Mouse (Mus musculus) embryonic facial prominence, embryonic 12.5 days (tissue): ENCODE results near the gene Scube1. TPM values are rescaled to one million over a fixed set of nuclear protein-coding genes. Genes with fewer than 3 reads are reported as not detected.

Source experiments
- ATAC-seq: fragments of 200-750 bp; cut with Nextera tagmentation; 2 replicates; pipeline ENCODE4 v1.8.0; 2017; ENCODE audit not compliant: insufficient number of reproducible peaks, insufficient read depth, low FRiP score, low TSS enrichment
- H3K27ac ChIP-seq: fragments of 300-500 bp; sonication (generic); 2 replicates; pipeline ENCODE4 v1.5.1; 2016; ENCODE audit warnings: mild to moderate bottlenecking
- H3K27me3 ChIP-seq: fragments of 300-500 bp; sonication (generic); 2 replicates; pipeline ENCODE4 v1.6.1; 2016; ENCODE audit warnings: mild to moderate bottlenecking, moderate library complexity
- H3K36me3 ChIP-seq: fragments of 300-500 bp; sonication (generic); 2 replicates; pipeline ENCODE4 v1.6.1; 2016; ENCODE audit warnings: mild to moderate bottlenecking
- H3K4me1 ChIP-seq: fragments of 300-500 bp; sonication (generic); 2 replicates; pipeline ENCODE4 v1.6.1; 2016
- H3K4me2 ChIP-seq: fragments of 300-500 bp; sonication (generic); replicated peaks from 2 replicates; pipeline ENCODE4 v1.6.1; 2016; ENCODE audit warnings: mild to moderate bottlenecking, moderate library complexity
- H3K4me3 ChIP-seq: fragments of 300-500 bp; sonication (generic); 2 replicates; pipeline ENCODE4 v1.5.1; 2016; ENCODE audit warnings: mild to moderate bottlenecking
- H3K9ac ChIP-seq: fragments of 300-500 bp; sonication (generic); 2 replicates; pipeline ENCODE4 v1.6.1; 2016; ENCODE audit warnings: mild to moderate bottlenecking, moderate library complexity
- H3K9me3 ChIP-seq: fragments of 300-500 bp; sonication (generic); 2 replicates; pipeline ENCODE4 v1.6.1; 2016; ENCODE audit warnings: mild to moderate bottlenecking, moderate library complexity
- WGBS: fragments of 180-500 bp; shearing (Covaris S2); methylation state at CpG from one replicate; pipeline ENCODE4 v1.1.7; 2016; 5-methylcytosine and 5-hydroxymethylcytosine counted together
- polyA plus RNA-seq: library from polyadenylated mRNA; unstranded; fragments of >200 nt; fragmentation: Nextera tagmentation; extraction: Ambion mirVana; gene quantifications from 2 replicates; pipeline ENCODE4 v1.2.1, GENCODE M21; 2016

Scube1 gene
- polyA plus RNA-seq, 1 experiment from 2014 or later = 48.4 TPM

- Histone ChIP-seq H3K4me2 (no peak overlapping the region), H3K4me3 (no peak overlapping the region), H3K27me3 (no peaks in the 10 kb centered on the region), H3K36me3 (no peaks in the 10 kb centered on the region), H3K9me3 (peaks cover 4% of the 10 kb centered on the region; the same call in 1 of the 2 replicates), H3K27ac (peak overlapping the region; percentile 89), H3K4me1 (peaks cover 30% of the 10 kb centered on the region), H3K9ac (no peak overlapping the region)
- no peak for ATAC-seq
- WGBS = 76% methylated on average over 1 of the region's 1 CpGs
These were observed 17.2 kb upstream of the Scube1 start for GRCm38 (mm10) chr15:83742018-83742417.

GRCm38 (mm10) chr15:83740676-83741422, 16.0 kb upstream of the Scube1 start:
- no peak overlapping the region for H3K9ac ChIP-seq
- no peak overlapping the region for H3K4me3 ChIP-seq
- peak overlapping the region; percentile 14 for H3K4me2 ChIP-seq
- peak overlapping the region; percentile 89 for H3K27ac ChIP-seq
- ATAC-seq = peak; percentile 82; the same call in 1 of the 2 replicates
- 4% methylated on average over 21 of the region's 21 CpGs for WGBS
- H3K9me3 ChIP-seq = peaks cover 4% of the 10 kb centered on the region; the same call in 1 of the 2 replicates
- peaks cover 30% of the 10 kb centered on the region for H3K4me1 ChIP-seq
- H3K36me3 ChIP-seq = no peaks in the 10 kb centered on the region
- H3K27me3 ChIP-seq = no peaks in the 10 kb centered on the region

DNA sequence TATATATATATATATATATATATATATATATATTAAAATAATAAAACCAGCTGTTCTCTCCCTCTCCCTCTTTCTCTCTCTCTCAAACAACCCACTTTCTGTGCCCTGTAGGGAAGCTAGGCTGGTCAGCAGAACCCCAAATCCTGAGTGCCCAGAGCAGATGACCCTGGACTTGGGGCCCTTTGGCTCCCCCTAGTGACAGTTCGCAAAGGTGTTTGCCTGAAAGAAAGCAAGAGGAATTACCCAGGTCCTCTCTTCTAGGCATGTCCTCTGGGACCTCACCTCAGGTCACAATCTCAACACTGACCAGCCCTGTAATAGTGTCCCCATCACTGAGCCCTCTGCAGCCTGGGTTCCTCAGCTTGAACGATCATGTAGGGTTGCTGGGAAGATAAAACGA, 2.8 kb upstream of the Scube1 start:
- Histone ChIP-seq H3K9ac (no peak overlapping the region), H3K4me1 (peaks cover 31% of the 10 kb centered on the region), H3K36me3 (no peaks in the 10 kb centered on the region), H3K27me3 (peaks cover 29% of the 10 kb centered on the region), H3K4me2 (no peak overlapping the region), H3K27ac (no peak overlapping the region), H3K9me3 (no peaks in the 10 kb centered on the region), H3K4me3 (no peak overlapping the region)
- ATAC-seq = no peak
- WGBS = 18% methylated on average over 3 of the region's 3 CpGs

- Histone ChIP-seq H3K9me3 (no peaks in the 10 kb centered on the region), H3K4me3 (no peak overlapping the region), H3K4me2 (no peak overlapping the region), H3K27me3 (peaks cover 31% of the 10 kb centered on the region), H3K4me1 (peaks cover 36% of the 10 kb centered on the region), H3K9ac (no peak overlapping the region), H3K27ac (no peak overlapping the region), H3K36me3 (0 out of 2 replicates have a peak, but pooled peaks cover under 1% of the 10 kb centered on the region)
- 68% methylated on average over 5 of the region's 5 CpGs for WGBS
- no peak for ATAC-seq
These were observed 1.9 kb upstream of the Scube1 start for GRCm38 (mm10) chr15:83726741-83727140.

- H3K4me2 ChIP-seq = peak overlapping the region; percentile 83
These were observed 857 bp upstream of the Scube1 start for GRCm38 (mm10) chr15:83725556-83726200.

GRCm38 (mm10) chr15:83724160-83724885, 498 bp downstream of the Scube1 start:
- Histone ChIP-seq H3K27ac (no peak overlapping the region; the same call in 1 of the 2 replicates), H3K4me3 (peak overlapping the region; percentile 58), H3K36me3 (peaks cover 13% of the 10 kb centered on the region; the same call in 1 of the 2 replicates), H3K27me3 (peaks cover 30% of the 10 kb centered on the region), H3K4me2 (peak overlapping the region; percentile 83), H3K9ac (peak overlapping the region; percentile 72), H3K9me3 (no peaks in the 10 kb centered on the region), H3K4me1 (peaks cover 39% of the 10 kb centered on the region)
- ATAC-seq = 0 out of 2 replicates have a peak, but pooled peaks have one; percentile 20
- under 1% methylated on average over 61 of the region's 61 CpGs for WGBS

More at GRCm38 (mm10) chr15:83725556-83726200, 857 bp upstream of the Scube1 start:
- Histone ChIP-seq H3K9ac (no peak overlapping the region), H3K9me3 (no peaks in the 10 kb centered on the region), H3K4me3 (no peak overlapping the region), H3K4me1 (peaks cover 36% of the 10 kb centered on the region), H3K27ac (0 out of 2 replicates have a peak overlapping the region, but pooled peaks have one; percentile 2), H3K27me3 (peaks cover 30% of the 10 kb centered on the region), H3K36me3 (peaks cover 7% of the 10 kb centered on the region; the same call in 1 of the 2 replicates)
- WGBS = 14% methylated on average over 28 of the region's 28 CpGs
- ATAC-seq = 0 out of 2 replicates have a peak, but pooled peaks have one; percentile 0

GRCm38 (mm10) chr15:83715582-83716228, 9.1 kb downstream of the Scube1 start:
- Histone ChIP-seq H3K9ac (no peak overlapping the region), H3K4me3 (no peak overlapping the region), H3K27ac (no peak overlapping the region), H3K9me3 (no peaks in the 10 kb centered on the region), H3K36me3 (peaks cover 21% of the 10 kb centered on the region), H3K4me1 (peaks cover 33% of the 10 kb centered on the region), H3K27me3 (0 out of 2 replicates have a peak, but pooled peaks cover 2% of the 10 kb centered on the region), H3K4me2 (no peak overlapping the region)
- 31% methylated on average over 6 of the region's 6 CpGs for WGBS
- ATAC-seq = no peak

- H3K9me3 ChIP-seq = no peaks in the 10 kb centered on the region
- no peak overlapping the region for H3K4me2 ChIP-seq
- ATAC-seq = no peak
- 52% methylated on average over 10 of the region's 10 CpGs for WGBS
- H3K4me1 ChIP-seq = peaks cover 38% of the 10 kb centered on the region
- H3K36me3 ChIP-seq = 0 out of 2 replicates have a peak, but pooled peaks cover 3% of the 10 kb centered on the region
- H3K27ac ChIP-seq = no peak overlapping the region
- no peaks in the 10 kb centered on the region for H3K27me3 ChIP-seq
- H3K4me3 ChIP-seq = no peak overlapping the region
- no peak overlapping the region for H3K9ac ChIP-seq
These were observed 12.0 kb downstream of the Scube1 start for GRCm38 (mm10) chr15:83712798-83713197.

- Histone ChIP-seq H3K4me1 (peaks cover 39% of the 10 kb centered on the region), H3K4me2 (no peak overlapping the region), H3K27ac (no peak overlapping the region), H3K27me3 (no peaks in the 10 kb centered on the region), H3K9ac (no peak overlapping the region), H3K9me3 (no peaks in the 10 kb centered on the region), H3K36me3 (no peaks in the 10 kb centered on the region), H3K4me3 (no peak overlapping the region)
- no peak for ATAC-seq
- WGBS = 71% methylated on average over 5 of the region's 5 CpGs
These were observed 12.5 kb downstream of the Scube1 start for GRCm38 (mm10) chr15:83712361-83712760.

DNA sequence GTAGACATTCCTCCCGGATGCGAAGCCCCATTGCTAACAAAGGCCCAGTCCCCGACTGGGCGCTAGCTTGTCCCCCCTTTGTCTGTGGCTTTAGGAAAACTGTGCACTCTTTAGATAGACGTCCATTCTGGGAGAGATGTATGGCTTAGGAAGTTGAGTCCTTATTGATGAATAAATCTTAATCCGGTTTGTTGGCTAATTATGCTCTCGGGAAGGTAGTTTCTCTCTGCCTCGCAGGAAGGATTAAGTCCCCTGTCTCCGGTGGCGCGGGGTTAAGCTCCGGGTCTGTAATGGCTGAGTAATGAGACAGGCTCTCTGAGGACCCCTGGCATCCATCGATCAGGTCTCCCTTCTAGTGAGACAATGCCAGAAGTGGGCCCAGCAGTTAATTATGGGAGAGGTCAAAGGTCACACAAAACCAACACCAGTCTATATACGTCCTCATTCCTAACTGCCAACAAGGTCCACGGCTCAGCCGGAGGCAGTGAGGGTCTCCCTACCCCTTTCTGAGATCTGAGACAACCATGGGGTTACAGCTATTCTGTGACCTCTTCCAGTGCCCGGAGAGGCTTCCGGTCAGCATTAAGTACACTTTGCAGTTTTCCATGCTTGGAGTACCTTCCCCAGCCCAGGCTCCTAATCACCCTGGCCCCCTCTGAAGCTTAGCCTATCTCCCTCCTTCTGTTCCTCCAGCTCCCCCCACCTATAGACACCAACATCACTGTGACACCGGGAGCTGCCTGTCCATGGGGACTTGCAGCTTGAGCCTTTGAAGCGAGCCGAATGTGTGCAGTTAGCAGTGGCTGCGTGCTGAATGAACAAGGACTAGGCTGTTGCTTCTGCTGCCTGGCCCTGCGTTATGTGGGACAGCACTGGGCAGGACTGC, 14.7 kb downstream of the Scube1 start:
- no peak overlapping the region for H3K4me2 ChIP-seq

More for the DNA sequence above, 14.7 kb downstream of the Scube1 start:
- WGBS = 19% methylated on average over 23 of the region's 23 CpGs
- no peaks in the 10 kb centered on the region for H3K27me3 ChIP-seq
- H3K36me3 ChIP-seq = no peaks in the 10 kb centered on the region
- H3K27ac ChIP-seq = no peak overlapping the region
- H3K4me1 ChIP-seq = peaks cover 50% of the 10 kb centered on the region
- ATAC-seq = no peak
- H3K9ac ChIP-seq = no peak overlapping the region
- no peak overlapping the region for H3K4me3 ChIP-seq
- H3K9me3 ChIP-seq = no peaks in the 10 kb centered on the region
